Mouse (Mus musculus): Measurements from ENCODE around the gene Set.

GRCm38 (mm10) chr2:30058418-30058817, 1.2 kb downstream of the Set start:
- no peak for TF ChIP-seq CTCF (IDR thresholded peaks at IDR 0.05 in 2 of 3, conservative IDR thresholded peaks at IDR 0.05 in 1 of 3; ENCODE audit: control insufficient read depth in 1 of 3, insufficient read depth in 1 of 3, low read depth in 2 of 3, low read length in 3 of 3, poor library complexity in 1 of 3, severe bottlenecking in 1 of 3)
- no peak for TF ChIP-seq GATA1 (IDR thresholded peaks at IDR 0.05; ENCODE audit: low read depth, low read length)
- no peak for TF ChIP-seq POLR2A (IDR thresholded peaks at IDR 0.05; ENCODE audit: control insufficient read depth in 1 of 2, insufficient read depth in 1 of 2, low read depth in 1 of 2, low read length in 2 of 2, poor library complexity in 1 of 2)
- TF ChIP-seq TCF12 (IDR thresholded peaks at IDR 0.05; ENCODE audit: low read depth, low read length) = no peak
- no peak for TF ChIP-seq USF2 (IDR thresholded peaks at IDR 0.05; ENCODE audit: borderline replicate concordance in 1 of 2, insufficient read depth in 1 of 2, low read depth in 1 of 2, low read length in 2 of 2)
- TF ChIP-seq KAT2A (conservative IDR thresholded peaks at IDR 0.05; ENCODE audit: low read depth, low read length) = no peak
- TF ChIP-seq ZKSCAN1 (IDR thresholded peaks at IDR 0.05; ENCODE audit: low read depth, low read length) = no peak
- no peak for TF ChIP-seq CHD2 (IDR thresholded peaks at IDR 0.05; ENCODE audit: low read length)
- TF ChIP-seq EP300 (IDR thresholded peaks at IDR 0.05; ENCODE audit: low read depth in 1 of 2, low read length in 2 of 2) = no peak
- TF ChIP-seq MAZ (IDR thresholded peaks at IDR 0.05; ENCODE audit: low read depth, low read length) = no peak
- TF ChIP-seq POLR2AphosphoS2 (IDR thresholded peaks at IDR 0.05; ENCODE audit: low read length) = no peak
